ENCODE assay signal across 10 mouse cellular contexts in the genomic region with DNA sequence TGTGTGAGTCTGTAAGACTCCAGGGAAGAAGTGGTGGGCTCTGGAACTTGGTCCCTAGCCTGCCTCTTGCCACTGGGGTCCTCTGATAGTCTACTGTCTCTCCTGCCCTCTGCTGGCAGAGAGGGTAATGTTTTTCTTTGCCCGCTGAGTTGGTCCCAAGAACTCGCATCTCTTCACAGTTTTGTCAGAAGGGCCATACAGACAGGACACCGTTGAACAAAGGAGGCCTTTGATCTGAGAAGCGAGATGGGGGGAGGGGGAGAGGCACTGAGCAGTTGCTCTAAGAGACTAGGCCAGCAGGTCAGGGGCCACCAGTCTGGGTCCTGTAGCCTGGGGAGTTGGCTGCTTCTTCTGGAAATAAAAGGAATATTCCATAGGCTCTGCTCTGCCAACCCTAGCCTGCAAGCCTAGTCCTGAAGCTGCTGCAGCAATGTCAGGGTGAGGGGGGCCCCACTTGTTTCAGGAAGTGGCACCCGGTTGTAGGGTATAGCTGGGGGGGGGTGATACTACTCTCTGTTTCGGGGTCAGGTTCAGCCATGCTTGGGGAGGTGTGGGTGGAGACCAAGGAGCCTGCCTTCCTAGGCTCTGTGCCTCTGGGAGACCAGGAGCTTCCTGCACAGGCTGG. TPM values are rescaled to one million over a fixed set of nuclear protein-coding genes. Genes with fewer than 3 reads are reported as not detected.
DNase-seq lines count a peak whose midpoint lies in the region; ATAC-seq and TF ChIP-seq lines count a peak whose summit lies in the region.
"Had no signal": no experiment of that assay in that cellular context is flagged by ENCODE, and none has a peak within 500 bp of the region (broad histone marks: within the 10 kb centered on the region; RNA-seq: fewer than 3 reads in every experiment).

No protein-coding gene starts in this region.

- 46% methylated on average over 6 of the region's 6 CpGs for WGBS in liver, adult 2 months
- WGBS in liver, embryonic 11.5 days = 30% methylated on average over 6 of the region's 6 CpGs

- intact Hi-C loops in left cerebral cortex, postnatal 25 days (cut with DNase I) = loop anchor here (5.0 to 10.0 kb wide), 3 partner anchors 258 to 460 kb away; partner anchors contain the start of gene Eif3d

- no peaks in the 10 kb centered on the region for H3K79me2 ChIP-seq in liver, adult 2 months (ENCODE audit: control insufficient read depth, insufficient read depth, low read length)

- H3K27ac ChIP-seq in liver, adult 2 months (replicated peaks; ENCODE audit: insufficient read depth, low read depth, low read length) = no peak overlapping the region
- no peak overlapping the region for H3K27ac ChIP-seq in liver, embryonic 11.5 days (ENCODE audit: low read depth, low read length)
- H3K27ac ChIP-seq: limb, embryonic 15.5 days had no signal

- no peaks in the 10 kb centered on the region for H3K9me3 ChIP-seq in liver, embryonic 11.5 days (ENCODE audit: control insufficient read depth, low read length)
- H3K9me3 ChIP-seq: limb, embryonic 15.5 days had no signal

- TF ChIP-seq CTCF in liver, adult 2 months (IDR thresholded peaks at IDR 0.05; ENCODE audit: low read depth, low read length) = peak; percentile 64

- no peak for ATAC-seq in cerebellum, adult (ENCODE audit: insufficient number of reproducible peaks, low FRiP score, low TSS enrichment)
- no peak for ATAC-seq in liver, embryonic 11.5 days (replicated peaks; ENCODE audit: low FRiP score)

- no peaks in the 10 kb centered on the region for H3K36me3 ChIP-seq in liver, adult 2 months (ENCODE audit: control insufficient read depth, insufficient read depth, low read length)
- no peaks in the 10 kb centered on the region for H3K36me3 ChIP-seq in liver, embryonic 11.5 days (ENCODE audit: control insufficient read depth, insufficient read depth, low read length)

- no peak for TF ChIP-seq POLR2A in liver, adult 2 months (IDR thresholded peaks at IDR 0.05; ENCODE audit: extremely low read depth, insufficient read depth, low read length)

- H3K27me3 ChIP-seq in liver, adult 2 months (ENCODE audit: control insufficient read depth, insufficient read depth, low read length) = no peaks in the 10 kb centered on the region
- peaks cover 23% of the 10 kb centered on the region for H3K27me3 ChIP-seq in liver, embryonic 11.5 days (replicated peaks; ENCODE audit: control insufficient read depth, insufficient read depth, low read length)

- peaks cover 22% of the 10 kb centered on the region for H3K4me1 ChIP-seq in liver, adult 2 months (ENCODE audit: control insufficient read depth, insufficient read depth, low read length)
- peaks cover 21% of the 10 kb centered on the region for H3K4me1 ChIP-seq in liver, embryonic 11.5 days (replicated peaks; ENCODE audit: control insufficient read depth, insufficient read depth, low read length)

- H3K4me2 ChIP-seq in liver, embryonic 11.5 days = no peak overlapping the region
- H3K4me2 ChIP-seq: limb, embryonic 15.5 days had no signal

- H3K4me3 ChIP-seq in liver, adult 2 months (ENCODE audit: insufficient read depth, low read depth, low read length) = no peak overlapping the region
- H3K4me3 ChIP-seq in liver, embryonic 11.5 days (ENCODE audit: low read depth, low read length) = no peak overlapping the region
- H3K4me3 ChIP-seq: limb, embryonic 15.5 days had no signal

- H3K9ac ChIP-seq in liver, adult 2 months (ENCODE audit: low read depth, low read length) = no peak overlapping the region
- no peak overlapping the region for H3K9ac ChIP-seq in liver, embryonic 11.5 days (ENCODE audit: low read depth, low read length)
- H3K9ac ChIP-seq: limb, embryonic 15.5 days had no signal

- peak; percentile 46 to 53 for DNase-seq in cerebellum, adult 18-20 months
- no peak for DNase-seq in liver, adult 2 months (ENCODE audit: extremely low read depth, low read depth, low spot score)
- DNase-seq in liver, embryonic 11.5 days (ENCODE audit: low spot score) = no peak
- peak; percentile 77 to 80 for DNase-seq in cerebellum, postnatal 10 days
- peak; percentile 54 to 72 for DNase-seq in left cerebral cortex, postnatal 25 days (ENCODE audit: low spot score in 2 of 2)
- peak; percentile 74 for DNase-seq in testis, postnatal 10 days (ENCODE audit: low spot score)
- DNase-seq in urinary bladder, postnatal 25 days (ENCODE audit: low spot score) = no peak

RNA-seq across cellular contexts. Expression of gene Kctd17, which starts 6.6 kb away (rescaled TPM):
- total RNA-seq in liver, adult 2 months (2014; rRNA removed) = 1.2 and 2.6 TPM in 2 replicates
- polyA plus RNA-seq in liver, adult 2 months (2012; rRNA removed) = 8.6 and 10.4 TPM in 2 replicates
- polyA plus RNA-seq in liver, embryonic 11.5 days (2014; fragmentation: Nextera tagmentation; extraction: Ambion mirVana) = 17.1 and 19.2 TPM in 2 replicates
- 100 to 1,000 TPM; 317 to 361 TPM for total RNA-seq in left cerebral cortex, postnatal 25 days (2021)

RNA-seq across cellular contexts. Expression of gene Mpst, which starts 28.8 kb away (rescaled TPM):
- 86.0 and 106 TPM in 2 replicates for total RNA-seq in liver, adult 2 months (2014; rRNA removed)
- 377 and 408 TPM in 2 replicates for polyA plus RNA-seq in liver, adult 2 months (2012; rRNA removed)
- 5.1 TPM in 2 replicates for polyA plus RNA-seq in liver, embryonic 11.5 days (2014; fragmentation: Nextera tagmentation; extraction: Ambion mirVana)
- total RNA-seq in left cerebral cortex, postnatal 25 days (2021) = 10 to 100 TPM; 32.2 to 33.6 TPM

RNA-seq across cellular contexts. Expression of gene Tst, which starts 29.3 kb away (rescaled TPM):
- 303 and 343 TPM in 2 replicates for total RNA-seq in liver, adult 2 months (2014; rRNA removed)
- polyA plus RNA-seq in liver, adult 2 months (2012; rRNA removed) = 621 and 686 TPM in 2 replicates
- 95.3 and 98.9 TPM in 2 replicates for polyA plus RNA-seq in liver, embryonic 11.5 days (2014; fragmentation: Nextera tagmentation; extraction: Ambion mirVana)
- total RNA-seq in left cerebral cortex, postnatal 25 days (2021) = 10 to 100 TPM; 33.3 to 33.4 TPM

RNA-seq across cellular contexts. Expression of gene Tmprss6, which starts 33.4 kb away (rescaled TPM):
- total RNA-seq in liver, adult 2 months (2014; rRNA removed) = 188 and 242 TPM in 2 replicates
- polyA plus RNA-seq in liver, adult 2 months (2012; rRNA removed) = 514 and 542 TPM in 2 replicates
- 7.0 and 7.9 TPM in 2 replicates for polyA plus RNA-seq in liver, embryonic 11.5 days (2014; fragmentation: Nextera tagmentation; extraction: Ambion mirVana)
- total RNA-seq in left cerebral cortex, postnatal 25 days (2021) = 1 to 10 TPM in 1 of 2 experiments, not detected in 1; 1.4 TPM

RNA-seq across cellular contexts. Expression of gene Tex33, which starts 39.3 kb away (rescaled TPM):
- total RNA-seq in liver, adult 2 months (2014; rRNA removed) = not detected in 2 replicates
- not detected in 2 replicates for polyA plus RNA-seq in liver, adult 2 months (2012; rRNA removed)
- polyA plus RNA-seq in liver, embryonic 11.5 days (2014; fragmentation: Nextera tagmentation; extraction: Ambion mirVana) = not detected in 2 replicates
- not detected for total RNA-seq in left cerebral cortex, postnatal 25 days (2021)
- polyA plus RNA-seq: limb, embryonic 15.5 days; stomach, embryonic 16.5 days had no signal

Comparison
In these comparisons a context has a peak if more than half of its experiments do, and no peak if none do; other contexts are left out.
1. DNase-seq: peak in cerebellum, adult 18-20 months (2 of 2), cerebellum, postnatal 10 days (2 of 2), left cerebral cortex, postnatal 25 days (2 of 2) and testis, postnatal 10 days (single experiment); none in liver, adult 2 months (single experiment), liver, embryonic 11.5 days (single experiment) and urinary bladder, postnatal 25 days (single experiment).
2. RNA of gene Kctd17, which starts 6.6 kb away (total RNA-seq): 317 to 361 TPM in left cerebral cortex, postnatal 25 days; 1.2 to 2.6 TPM in liver, adult 2 months; every median in the first group is over 10 times any median in the second.